Mouse (Mus musculus): ENCODE measurements around the gene Methig1.

Methig1 gene

GRCm38 (mm10) chr15:100424396-100425122, 71.6 kb downstream of the Methig1 start, which contains the start of gene Slc11a2:
Gene Slc11a2, minus strand, starts transcription at chr15:100425072.
- peak; percentile 39 for DNase-seq

- no peak for DNase-seq
These were observed 75.5 kb downstream of the Methig1 start for GRCm38 (mm10) chr15:100428296-100428905.

- DNase-seq = no peak
These were observed 77.1 kb downstream of the Methig1 start for GRCm38 (mm10) chr15:100429959-100430565.

GRCm38 (mm10) chr15:100433234-100433633, 80.3 kb downstream of the Methig1 start:
- DNase-seq = no peak
